Mouse (Mus musculus): ENCODE measurements around the gene Bcar1.

Bcar1 gene

DNA sequence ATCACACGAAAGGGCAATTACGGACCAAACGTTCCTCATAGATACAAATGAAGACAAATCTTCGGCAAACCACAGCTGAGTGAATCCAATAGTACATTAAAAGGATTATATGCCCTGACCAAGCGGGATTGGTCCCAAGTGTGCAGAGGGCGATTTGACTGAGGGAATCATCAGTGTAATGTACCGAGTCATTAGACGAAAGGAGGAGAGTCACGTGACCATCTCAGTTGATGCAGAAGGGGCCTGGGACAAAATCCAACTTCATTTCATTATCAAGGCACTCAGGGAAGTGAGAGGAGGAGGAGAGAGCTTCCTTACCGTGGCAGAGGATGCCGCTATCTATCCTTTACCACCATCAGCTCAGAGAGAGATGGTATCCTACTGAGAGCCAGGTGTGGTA is 62.5 kb downstream of the Bcar1 start:
- DNase-seq (ENCODE audit: low read depth, low spot score), result no peak

DNA sequence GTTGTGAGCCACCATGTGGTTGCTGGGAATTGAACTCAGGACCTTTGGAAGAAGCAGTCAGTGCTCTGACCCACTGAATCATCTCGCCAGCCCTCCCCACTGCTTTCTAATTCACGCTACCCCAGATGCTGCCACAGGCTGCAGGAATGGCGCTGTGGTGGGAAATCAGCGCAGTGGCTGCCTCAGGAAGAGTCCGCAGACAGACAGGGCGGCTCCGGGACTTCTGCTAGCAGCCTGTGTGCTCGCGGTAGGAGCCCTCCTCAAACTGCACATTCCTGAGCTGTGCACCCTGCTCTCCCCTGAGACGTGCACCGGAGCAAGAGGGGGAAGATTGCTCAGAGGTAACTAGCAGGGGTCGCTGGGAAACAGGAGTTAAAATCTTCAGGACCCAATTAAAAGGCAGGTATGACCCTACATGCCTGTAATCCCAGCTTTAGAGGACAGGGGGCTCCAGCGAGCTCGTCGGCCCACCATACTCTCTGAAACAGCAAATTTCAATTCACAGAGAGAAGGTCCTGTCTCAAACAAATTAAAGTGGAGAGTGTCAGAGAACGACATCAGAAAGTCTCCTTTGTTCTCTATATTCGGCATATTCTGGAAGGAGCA is 63.1 kb downstream of the Bcar1 start:
- no peak for DNase-seq (ENCODE audit: low read depth, low spot score)

DNA sequence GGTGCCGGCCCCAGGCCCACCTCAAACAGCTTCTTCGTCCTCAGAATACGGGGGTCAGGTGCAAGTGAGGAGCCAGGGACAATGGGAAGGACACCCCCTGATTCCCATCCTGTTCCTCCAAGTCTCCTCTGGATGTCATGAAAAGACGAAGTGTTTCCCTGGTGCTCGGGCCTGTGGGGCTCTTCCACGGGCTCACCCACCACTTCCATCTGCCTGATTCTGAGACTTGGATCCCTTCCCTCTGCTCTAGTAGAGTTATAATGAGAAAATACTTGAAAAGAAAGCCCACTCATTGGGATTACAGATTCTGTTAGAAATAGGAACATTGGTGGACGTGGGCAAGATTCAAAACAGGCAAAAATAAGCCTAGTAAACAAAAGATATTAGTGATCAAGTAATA is 64.8 kb downstream of the Bcar1 start:
- DNase-seq (ENCODE audit: low read depth, low spot score), result peak; percentile 75

DNA sequence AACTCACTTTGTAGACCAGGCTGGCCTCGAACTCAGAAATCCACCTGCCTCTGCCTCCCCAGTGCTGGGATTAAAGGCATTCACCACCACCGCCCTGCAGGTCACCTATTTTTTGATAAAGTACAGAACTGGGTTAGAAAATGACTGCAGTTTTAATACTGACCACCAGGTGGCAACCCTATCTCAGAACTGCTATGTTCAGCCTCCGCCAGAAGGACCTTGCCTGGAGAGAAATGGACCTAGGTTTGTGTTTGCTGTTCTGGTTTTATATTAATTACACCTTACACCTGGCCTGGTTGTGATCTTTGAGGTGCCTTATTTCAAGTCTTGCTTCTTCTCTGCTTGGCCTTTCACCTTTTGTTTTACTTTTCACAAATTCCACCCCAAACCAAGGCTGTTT is 65.5 kb downstream of the Bcar1 start:
- peak; percentile 85 for DNase-seq (ENCODE audit: low read depth, low spot score)

DNA sequence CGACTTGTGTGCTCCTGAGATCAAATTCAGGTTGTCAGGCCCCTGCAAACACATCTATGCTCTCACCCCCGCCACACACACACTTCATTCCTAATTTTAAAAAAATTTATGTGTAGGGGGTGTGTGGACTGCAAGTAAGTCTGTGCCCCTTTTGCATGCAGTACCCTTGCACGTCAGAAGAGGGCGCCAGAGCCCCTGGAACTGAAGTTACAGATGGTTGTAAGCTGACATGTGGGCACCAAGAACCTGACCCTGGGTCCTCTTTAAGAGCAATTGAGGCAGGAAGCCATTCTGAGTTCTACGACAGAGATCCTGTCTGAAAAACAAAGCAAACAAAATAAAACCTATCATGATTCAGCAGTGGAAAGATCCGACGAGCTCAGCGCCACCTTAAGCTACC is 67.4 kb downstream of the Bcar1 start:
- DNase-seq (ENCODE audit: low read depth, low spot score), result no peak

DNA sequence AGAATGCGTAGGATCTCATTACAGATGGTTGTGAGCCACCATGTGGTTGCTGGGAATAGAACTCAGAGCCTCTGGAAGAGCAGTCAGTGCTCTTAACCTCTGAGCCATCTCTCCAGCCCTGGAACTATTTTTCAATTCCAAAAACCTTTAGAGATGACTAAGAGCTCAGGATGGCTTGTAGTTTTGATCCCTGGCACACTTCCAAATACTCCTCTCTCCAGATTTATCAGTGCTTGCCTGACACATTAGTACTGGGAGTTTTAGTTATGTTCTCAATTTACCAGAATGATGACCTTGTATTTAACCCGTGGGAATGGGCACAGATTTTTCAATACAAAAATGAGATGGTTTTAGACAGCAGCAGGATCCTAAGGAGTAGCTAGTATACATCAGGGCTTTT is 76.9 kb downstream of the Bcar1 start:
- peak; percentile 45 for DNase-seq (ENCODE audit: low read depth, low spot score)

DNA sequence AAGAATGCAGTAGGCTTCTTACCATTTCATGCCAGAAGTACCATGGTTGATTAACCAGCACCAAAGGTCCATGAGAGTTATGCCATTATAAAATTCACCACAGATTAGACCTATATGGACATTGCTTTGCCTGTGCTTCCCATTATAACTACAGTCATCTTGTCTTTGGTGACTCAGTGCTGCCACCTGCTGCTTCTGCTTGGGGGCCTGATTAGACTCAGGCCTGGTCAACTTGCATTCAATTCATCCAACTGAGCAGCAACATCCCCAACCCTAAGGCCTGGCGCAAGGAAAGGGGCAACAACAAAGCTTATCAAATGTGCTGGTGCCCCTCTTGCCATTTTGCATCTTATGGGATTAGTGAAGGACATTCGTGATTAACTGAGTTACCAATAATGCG is 81.1 kb downstream of the Bcar1 start:
- peak; percentile 87 for DNase-seq (ENCODE audit: low read depth, low spot score)

Measured in brain, adult 2 months (tissue).